Mouse (Mus musculus) thymus, adult 2 months (tissue): ENCODE data around the gene Vezt. TPM values are rescaled to one million over a fixed set of nuclear protein-coding genes. Genes with fewer than 3 reads are reported as not detected.

Source experiments
- DNase-seq: peaks from one replicate; pipeline ENCODE4 v3.0.0; 2021
- H3K27ac ChIP-seq: fragments of 200-500 bp; 2 replicates; pipeline ENCODE4 v1.5.1; 2012; ENCODE audit warnings: low read length, control low read depth; ENCODE audit not compliant: control insufficient read depth, insufficient read depth
- H3K27me3 ChIP-seq: fragments of 200-500 bp; 2 replicates; pipeline ENCODE4 v1.6.1; 2012; ENCODE audit warnings: mild to moderate bottlenecking, low read length, moderate library complexity, mixed read lengths; ENCODE audit not compliant: control insufficient read depth, insufficient read depth
- H3K36me3 ChIP-seq: fragments of 200-500 bp; 2 replicates; pipeline ENCODE4 v1.6.1; 2012; ENCODE audit warnings: mild to moderate bottlenecking, low read length, moderate library complexity; ENCODE audit not compliant: control insufficient read depth, insufficient read depth
- H3K4me1 ChIP-seq: fragments of 200-500 bp; replicated peaks from 2 replicates; pipeline ENCODE4 v1.6.1; 2012; ENCODE audit warnings: low read length; ENCODE audit not compliant: control insufficient read depth, insufficient read depth
- H3K4me3 ChIP-seq: fragments of 200-500 bp; 2 replicates; pipeline ENCODE4 v1.5.1; 2012; ENCODE audit warnings: mild to moderate bottlenecking, low read length, control low read depth, moderate library complexity; ENCODE audit not compliant: control insufficient read depth, insufficient read depth
- CTCF ChIP-seq: fragments of 200-500 bp; IDR thresholded peaks from 2 replicates; pipeline ENCODE4 v1.5.1; 2012; ENCODE audit warnings: mild to moderate bottlenecking, control low read depth, low read length, moderate library complexity, borderline replicate concordance; ENCODE audit not compliant: control insufficient read depth, poor library complexity, insufficient read depth; ENCODE audit errors: extremely low read depth
- POLR2A ChIP-seq: fragments of 200-500 bp; IDR thresholded peaks from 2 replicates; pipeline ENCODE4 v1.6.1; 2012; ENCODE audit warnings: mild to moderate bottlenecking, low read length, control low read depth, moderate library complexity; ENCODE audit not compliant: control insufficient read depth, poor library complexity, insufficient read depth; ENCODE audit errors: extremely low read depth
- WGBS: fragments of 180-500 bp; shearing (Covaris S2); methylation state at CpG from one replicate; pipeline ENCODE4 v1.1.7; 2018; 5-methylcytosine and 5-hydroxymethylcytosine counted together
- polyA plus RNA-seq: library from polyadenylated mRNA; depleted of rRNA; stranded (reverse); fragments of >200 nt; gene quantifications from 2 replicates; pipeline ENCODE4 v1.2.3, GENCODE M21; 2012; rRNA removed

Gene Vezt
- 15.8 and 18.4 TPM in 2 replicates for polyA plus RNA-seq

DNA sequence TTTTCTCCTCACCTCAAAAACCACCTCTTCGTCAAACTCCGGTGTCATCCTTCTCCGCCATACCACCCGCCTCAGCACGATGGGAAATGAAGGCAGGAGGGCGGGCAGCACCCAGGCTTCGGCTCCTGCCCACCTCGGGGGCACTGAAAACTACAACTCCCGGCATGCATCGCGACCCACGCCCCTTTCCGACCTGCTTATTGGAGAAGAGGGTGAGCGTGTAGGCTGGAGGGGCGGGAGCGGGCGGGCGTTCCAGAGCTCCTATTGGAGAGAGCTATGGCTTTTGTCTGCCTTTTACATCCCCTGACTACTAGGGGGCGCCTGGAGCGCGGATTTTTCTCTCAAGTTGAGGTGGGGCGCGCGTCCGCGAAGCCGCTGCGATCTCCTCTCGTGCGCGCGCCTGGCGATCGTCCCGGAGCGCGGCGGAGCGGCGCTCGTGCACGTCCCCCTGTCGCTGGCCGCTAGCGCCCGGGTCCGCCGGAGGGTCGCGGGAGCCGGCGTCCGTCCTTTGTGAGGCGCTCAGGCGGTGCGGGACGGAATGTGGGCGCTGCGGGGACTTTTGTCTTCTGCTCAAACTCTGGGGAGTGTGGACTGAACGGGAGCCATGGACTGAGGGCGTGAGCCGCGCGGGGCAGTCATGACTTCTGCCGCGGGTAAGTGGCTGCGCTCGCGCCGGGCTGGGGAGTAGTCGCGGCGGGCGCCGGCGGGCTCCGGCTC is at the start of gene Vezt, which contains the start of gene Fgd6:
Vezt (minus strand) TSS at position 160 of the 717 bp plus-strand sequence.
Fgd6 (plus strand) TSS at position 344 of the 717 bp plus-strand sequence.
- H3K36me3 ChIP-seq, result no peaks in the 10 kb centered on the region
- H3K4me1 ChIP-seq, result peaks cover 5% of the 10 kb centered on the region
- under 1% methylated on average over 77 of the region's 77 CpGs for WGBS
- peak within 1 kb of the TSS; percentile 72 for H3K4me3 ChIP-seq
- no peaks in the 10 kb centered on the region for H3K27me3 ChIP-seq
- H3K27ac ChIP-seq, result no peak within 1 kb of the TSS
- peak; percentile 99 for DNase-seq
- TF ChIP-seq CTCF (peak; percentile 74), POLR2A (peak; percentile 58; the same call in 1 of the 2 replicates)

DNA sequence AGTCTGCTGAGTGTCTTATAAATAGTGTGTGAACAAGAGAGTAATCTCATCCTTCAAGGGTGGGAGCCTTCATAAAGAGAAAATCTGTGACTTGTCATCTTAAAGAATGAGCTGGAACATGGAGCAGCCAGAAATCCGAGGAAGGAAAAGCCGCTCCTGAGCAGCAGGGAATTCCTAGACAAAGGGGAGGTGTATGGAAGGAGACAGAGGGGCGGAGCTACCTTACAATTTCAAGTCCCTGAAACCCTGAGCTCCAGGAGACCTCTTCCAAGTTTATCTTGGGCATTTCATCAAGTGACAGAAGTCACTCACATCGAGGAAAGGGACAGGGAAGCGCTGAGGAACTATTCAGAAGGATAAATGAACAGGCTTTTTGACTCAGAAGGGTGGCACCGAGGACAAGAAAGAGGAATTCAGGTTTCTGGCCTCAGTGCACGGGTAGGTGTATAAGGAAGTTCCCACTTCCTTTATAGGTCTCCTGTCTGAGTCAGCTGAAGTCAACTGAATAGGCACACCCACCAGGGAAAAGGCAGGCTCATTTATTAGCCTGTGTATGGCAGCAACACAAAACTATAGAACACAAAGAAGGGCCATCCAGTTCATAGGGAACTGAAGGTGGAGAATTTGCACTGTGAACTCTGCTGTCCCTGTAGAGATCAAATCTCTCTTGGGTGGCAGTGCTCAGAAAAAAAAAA is 46.6 kb upstream of the Vezt start:
- no peak for TF ChIP-seq POLR2A
- TF ChIP-seq CTCF, result no peak
- Histone ChIP-seq H3K4me1 (no peaks in the 10 kb centered on the region), H3K27me3 (no peaks in the 10 kb centered on the region), H3K4me3 (no peak overlapping the region), H3K36me3 (no peaks in the 10 kb centered on the region), H3K27ac (no peak overlapping the region)
- 42% methylated on average over 7 of the region's 7 CpGs for WGBS
- DNase-seq, result no peak

DNA sequence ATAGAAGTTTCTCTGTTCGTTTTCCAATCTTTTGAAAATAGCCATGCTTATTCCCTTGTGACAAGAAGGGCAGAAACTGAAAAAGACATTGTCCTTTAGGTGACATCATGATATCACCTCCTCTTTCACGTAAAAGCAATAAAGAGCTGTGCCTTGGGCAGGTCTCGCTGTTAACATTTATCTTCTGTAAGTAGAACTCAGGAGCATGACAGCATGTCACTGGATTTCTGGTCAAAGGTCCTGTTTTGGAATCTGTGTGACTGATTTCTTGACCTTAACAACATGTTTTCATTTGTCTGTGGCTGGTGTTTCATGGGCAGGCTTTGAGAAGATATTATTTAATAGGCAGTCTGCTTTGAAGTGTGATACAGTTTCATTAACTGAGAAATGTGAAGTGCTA is 45.1 kb upstream of the Vezt start:
- H3K27me3 ChIP-seq, result no peaks in the 10 kb centered on the region
- DNase-seq, result no peak
- no peak overlapping the region for H3K27ac ChIP-seq
- WGBS, result 92% methylated on average over 3 of the region's 3 CpGs
- H3K4me3 ChIP-seq, result no peak overlapping the region
- no peaks in the 10 kb centered on the region for H3K4me1 ChIP-seq
- H3K36me3 ChIP-seq, result no peaks in the 10 kb centered on the region
- TF ChIP-seq POLR2A, result no peak
- no peak for TF ChIP-seq CTCF

- Histone ChIP-seq H3K36me3 (no peaks in the 10 kb centered on the region), H3K27ac (no peak overlapping the region), H3K4me3 (no peak overlapping the region), H3K4me1 (no peaks in the 10 kb centered on the region; the same call in 1 of the 2 replicates), H3K27me3 (no peaks in the 10 kb centered on the region)
- TF ChIP-seq CTCF (no peak), POLR2A (no peak)
- WGBS, result 93% methylated on average over 14 of the region's 14 CpGs
- no peak for DNase-seq
Observed at GRCm38 (mm10) chr10:94076966-94077825, 41.6 kb upstream of the Vezt start.

DNA sequence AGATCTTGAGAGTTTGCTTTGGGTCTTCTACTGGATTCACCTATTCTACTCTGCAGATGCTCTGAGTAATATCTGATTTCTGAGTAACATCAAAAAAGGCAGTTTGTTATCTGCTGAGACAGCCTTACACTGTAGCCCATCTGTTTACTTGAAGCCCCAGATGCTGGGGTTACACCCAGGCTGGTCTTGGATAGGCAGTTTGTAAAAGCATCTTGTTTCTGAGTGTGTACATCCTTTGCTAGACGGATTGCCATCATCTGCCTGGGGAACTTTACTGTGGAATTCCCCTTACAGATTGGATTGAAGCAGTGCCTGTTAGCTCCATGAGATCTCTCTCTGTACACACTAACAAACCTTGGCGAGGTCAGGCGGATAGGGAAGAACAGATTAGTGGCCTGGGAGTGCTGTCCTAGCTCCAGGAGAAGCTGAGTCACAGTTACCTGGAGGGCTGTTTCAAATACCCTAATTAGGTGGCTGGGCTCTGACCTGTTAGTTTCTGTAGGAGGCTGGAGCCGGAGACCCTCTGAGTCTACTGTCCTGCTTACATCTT is 37.4 kb upstream of the Vezt start:
- no peak overlapping the region for H3K27ac ChIP-seq
- TF ChIP-seq POLR2A, result no peak
- TF ChIP-seq CTCF, result no peak
- no peaks in the 10 kb centered on the region for H3K36me3 ChIP-seq
- H3K4me1 ChIP-seq, result no peaks in the 10 kb centered on the region; the same call in 1 of the 2 replicates
- 85% methylated on average over 4 of the region's 4 CpGs for WGBS
- DNase-seq, result no peak
- no peak overlapping the region for H3K4me3 ChIP-seq
- no peaks in the 10 kb centered on the region for H3K27me3 ChIP-seq
